Mouse (Mus musculus): ENCODE results near the gene Alox12.

Alox12 gene

DNA sequence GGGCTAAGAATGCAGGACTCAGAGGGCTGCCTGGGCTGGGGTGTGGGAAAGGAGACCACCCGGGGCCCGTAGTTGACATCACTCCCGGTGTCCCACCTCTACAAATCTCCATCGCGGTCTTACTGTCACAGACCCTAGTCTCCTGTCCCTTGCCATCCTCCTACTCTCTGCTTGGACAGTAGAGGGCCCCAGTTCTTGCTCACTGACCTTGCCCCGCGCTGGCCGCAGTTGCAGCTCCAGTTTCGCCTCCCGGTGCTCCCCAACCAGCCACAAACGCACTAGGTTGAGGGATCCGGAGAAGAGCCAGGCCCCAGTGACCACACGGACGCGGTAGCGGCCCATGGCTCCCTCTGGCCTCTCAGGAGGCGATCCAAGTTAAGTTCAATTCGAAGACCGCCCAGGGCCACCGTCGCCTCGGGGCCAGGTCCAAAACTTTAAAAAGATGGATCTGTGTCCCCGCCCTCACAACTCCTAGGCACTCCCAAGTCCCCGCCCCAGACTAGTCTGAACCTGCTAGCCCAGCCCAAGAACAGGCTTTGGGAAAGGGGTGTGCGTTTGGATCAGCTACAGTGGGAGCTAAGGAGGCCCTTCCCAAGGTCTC lies at the start of gene Alox12:
Gene Alox12 (minus strand): TSS at position 423 of the 601 bp plus-strand sequence.
- no peak for DNase-seq

DNA sequence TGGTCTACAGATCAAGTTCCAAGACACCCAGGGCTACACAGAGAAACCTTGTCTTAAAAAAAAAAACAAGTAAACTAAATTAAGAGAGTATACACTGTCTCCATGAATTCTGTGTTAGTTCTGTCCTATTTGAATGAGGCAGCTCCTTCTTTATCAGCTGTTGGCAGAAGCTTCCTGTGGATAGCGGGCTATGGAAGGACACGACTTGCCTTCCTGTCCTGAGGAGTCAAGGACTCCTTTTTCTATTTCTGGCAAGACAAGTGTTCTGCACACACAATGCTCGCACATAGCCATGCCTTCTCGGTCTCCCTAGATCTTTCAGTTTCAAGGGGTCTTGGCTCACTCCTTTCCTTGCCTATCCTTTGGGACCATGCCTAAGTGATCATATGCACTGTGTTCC lies 47.1 kb upstream of the Alox12 start:
- DNase-seq = no peak

DNA sequence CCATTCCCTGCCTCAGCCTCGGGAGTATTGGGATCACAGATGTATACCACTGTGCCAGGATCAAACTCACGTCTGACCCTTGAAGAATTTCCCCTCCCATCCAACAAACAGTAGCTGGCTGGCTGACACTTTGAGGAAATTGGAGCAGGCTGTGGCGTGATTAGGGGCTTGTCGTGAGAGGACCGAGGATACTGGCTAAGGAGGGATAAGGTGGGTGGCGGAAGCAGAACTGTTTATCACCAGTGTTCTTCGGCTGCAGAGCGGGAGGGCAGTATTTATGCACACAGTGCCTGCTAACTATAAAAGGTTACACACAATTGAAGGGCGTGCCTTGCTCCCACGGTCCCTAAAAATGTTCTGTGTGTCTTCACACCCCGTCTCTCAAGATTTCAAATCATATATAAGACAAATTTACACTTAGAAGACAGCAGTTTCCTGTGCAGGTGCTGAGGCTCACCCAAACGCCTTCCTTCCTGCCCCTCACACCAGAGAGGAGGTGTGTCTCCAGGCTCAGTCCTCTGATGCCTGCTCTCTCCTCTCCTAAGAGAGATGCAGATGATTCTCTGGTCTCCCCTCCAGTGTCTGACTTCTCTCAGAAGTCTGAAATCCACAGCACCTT lies 42.8 kb upstream of the Alox12 start:
- DNase-seq = no peak

GRCm38 (mm10) chr11:70297405-70297804 lies 42.3 kb upstream of the Alox12 start:
- DNase-seq = no peak

- DNase-seq = peak; percentile 10
Measured at GRCm38 (mm10) chr11:70293881-70294280, 38.7 kb upstream of the Alox12 start.

GRCm38 (mm10) chr11:70291235-70291634 lies 36.1 kb upstream of the Alox12 start:
- DNase-seq = no peak

GRCm38 (mm10) chr11:70289236-70289635 lies 34.1 kb upstream of the Alox12 start:
- DNase-seq = peak; percentile 5

DNA sequence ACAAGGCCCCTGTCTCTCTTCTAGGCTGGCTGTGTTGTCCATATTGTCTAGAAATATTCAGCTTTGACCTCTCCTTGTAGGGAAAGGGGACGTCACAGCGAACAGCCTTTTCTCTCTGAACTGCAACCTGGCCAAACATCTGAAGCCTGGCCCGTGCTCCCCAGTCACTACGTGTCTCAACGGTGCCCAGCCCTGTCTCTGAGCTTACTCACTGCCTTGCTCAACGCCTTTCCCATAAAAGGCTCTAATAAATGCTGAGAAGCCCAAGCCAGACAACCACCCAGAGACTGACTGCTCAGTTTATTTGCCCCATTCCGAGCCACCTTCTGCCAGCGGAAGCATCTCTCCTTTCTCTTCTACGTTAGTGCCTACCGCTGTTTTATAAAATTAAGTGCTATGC lies 32.9 kb upstream of the Alox12 start:
- no peak for DNase-seq

GRCm38 (mm10) chr11:70285686-70286085 lies 30.5 kb upstream of the Alox12 start:
- no peak for DNase-seq

GRCm38 (mm10) chr11:70284757-70285156 lies 29.6 kb upstream of the Alox12 start:
- DNase-seq = no peak

- DNase-seq = no peak
Measured at GRCm38 (mm10) chr11:70283666-70284065, 28.5 kb upstream of the Alox12 start.

- no peak for DNase-seq
Measured at GRCm38 (mm10) chr11:70280441-70280840, 25.3 kb upstream of the Alox12 start.

- DNase-seq = no peak
Measured at GRCm38 (mm10) chr11:70278961-70279360, 23.8 kb upstream of the Alox12 start.

DNA sequence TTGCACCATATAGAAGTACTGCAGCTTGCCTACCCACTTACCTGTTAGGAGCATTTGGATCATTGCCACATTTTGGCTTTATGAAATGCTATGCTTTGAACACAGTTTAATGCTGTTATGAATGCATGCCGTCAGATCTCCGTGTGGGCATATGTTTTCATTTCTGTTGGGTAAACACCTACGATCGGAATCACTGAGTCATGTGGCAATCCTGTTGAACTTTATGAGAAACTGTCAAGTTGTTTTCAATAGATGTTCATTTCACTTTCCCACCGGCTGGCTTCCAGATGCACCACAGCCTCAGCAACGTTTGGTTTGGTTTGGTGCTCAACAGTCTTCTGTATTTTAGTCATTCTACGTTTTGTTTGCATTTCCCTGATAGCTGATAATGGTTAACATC lies 16.5 kb upstream of the Alox12 start:
- DNase-seq = no peak

DNA sequence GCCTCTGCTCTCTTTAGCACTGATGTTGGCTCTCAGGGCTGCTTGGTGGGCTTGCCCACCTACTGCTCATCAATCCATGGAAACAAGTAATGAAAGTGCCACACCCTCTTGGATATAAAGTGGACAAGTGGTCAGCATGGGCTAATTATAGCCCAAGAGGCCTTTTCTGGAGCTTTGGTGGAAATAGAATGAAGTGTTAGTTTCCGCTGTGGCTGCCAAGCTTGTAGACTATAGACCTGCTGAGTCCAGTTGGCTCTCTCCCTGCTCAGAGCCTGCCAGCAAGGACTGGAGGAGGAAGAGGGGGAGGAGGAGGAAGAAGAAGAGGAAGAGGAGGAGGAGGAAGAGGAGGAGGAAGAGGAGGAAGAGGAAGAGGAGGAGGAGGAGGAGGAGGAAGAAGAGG lies 11.3 kb upstream of the Alox12 start:
- no peak for DNase-seq

DNA sequence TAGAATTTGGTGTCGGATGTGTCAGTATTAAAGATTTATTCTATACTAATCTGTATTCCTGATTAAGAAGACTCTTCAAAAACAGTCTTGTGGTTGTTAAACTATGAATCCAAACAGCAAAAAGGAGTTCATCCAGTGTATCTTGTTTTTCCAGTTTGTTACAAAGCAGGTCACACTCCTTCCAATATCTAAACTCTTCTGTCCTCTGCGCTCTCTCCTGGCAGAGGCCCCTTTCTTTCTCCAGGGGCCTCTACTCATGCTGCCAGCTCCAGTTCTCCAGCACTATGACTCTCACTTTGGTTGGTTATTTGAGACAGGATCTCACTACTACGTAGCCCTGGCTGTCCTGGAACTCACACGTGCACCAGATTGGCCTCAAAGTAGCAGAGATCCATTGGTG lies 10.7 kb upstream of the Alox12 start:
- DNase-seq = no peak

- DNase-seq = no peak
Measured at GRCm38 (mm10) chr11:70265252-70265651, 10.1 kb upstream of the Alox12 start.

GRCm38 (mm10) chr11:70259035-70259434 lies 3.9 kb upstream of the Alox12 start:
- no peak for DNase-seq

DNA sequence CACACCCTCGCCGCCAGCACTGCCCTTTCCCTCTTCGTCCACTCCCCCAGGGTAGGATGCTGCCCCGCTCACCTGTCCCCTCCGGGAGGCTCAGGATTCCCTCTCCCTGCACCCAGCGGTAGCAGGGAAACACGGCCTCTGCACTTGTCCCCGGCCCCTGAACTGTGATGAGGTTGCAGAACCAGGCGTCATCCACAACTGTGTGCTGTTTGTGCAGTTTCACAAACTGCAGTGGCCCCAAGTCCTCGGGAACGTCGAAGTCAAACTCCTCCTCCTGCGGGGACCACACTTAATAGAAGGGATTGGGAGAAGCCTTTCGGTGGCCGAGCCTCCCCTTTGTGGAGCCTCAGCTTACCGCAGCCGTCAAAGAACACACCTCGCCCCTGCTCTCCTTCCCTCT lies 816 bp downstream of the Alox12 start:
- no peak for DNase-seq

DNA sequence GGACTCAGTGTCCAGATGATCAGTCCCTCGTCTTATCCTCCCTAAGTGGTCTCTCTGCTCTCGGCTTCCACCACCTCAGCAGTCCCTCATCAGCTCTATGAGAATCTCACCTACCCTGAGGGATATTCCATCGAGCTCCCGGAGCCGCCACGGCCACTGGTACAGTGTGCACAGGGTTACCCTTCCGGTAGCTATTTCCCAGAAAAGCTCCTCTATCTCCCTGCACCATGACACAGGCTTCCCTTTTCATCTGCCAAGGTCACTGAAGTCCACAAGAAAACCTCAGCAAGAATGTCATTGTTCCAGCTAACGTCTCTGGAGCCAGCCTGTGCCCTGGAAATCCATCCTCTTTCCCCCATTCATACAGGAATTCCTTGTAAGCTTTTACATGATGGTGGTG lies 3.3 kb downstream of the Alox12 start:
- DNase-seq = no peak

- no peak for DNase-seq
Measured at GRCm38 (mm10) chr11:70250150-70250549, 5.0 kb downstream of the Alox12 start.

DNA sequence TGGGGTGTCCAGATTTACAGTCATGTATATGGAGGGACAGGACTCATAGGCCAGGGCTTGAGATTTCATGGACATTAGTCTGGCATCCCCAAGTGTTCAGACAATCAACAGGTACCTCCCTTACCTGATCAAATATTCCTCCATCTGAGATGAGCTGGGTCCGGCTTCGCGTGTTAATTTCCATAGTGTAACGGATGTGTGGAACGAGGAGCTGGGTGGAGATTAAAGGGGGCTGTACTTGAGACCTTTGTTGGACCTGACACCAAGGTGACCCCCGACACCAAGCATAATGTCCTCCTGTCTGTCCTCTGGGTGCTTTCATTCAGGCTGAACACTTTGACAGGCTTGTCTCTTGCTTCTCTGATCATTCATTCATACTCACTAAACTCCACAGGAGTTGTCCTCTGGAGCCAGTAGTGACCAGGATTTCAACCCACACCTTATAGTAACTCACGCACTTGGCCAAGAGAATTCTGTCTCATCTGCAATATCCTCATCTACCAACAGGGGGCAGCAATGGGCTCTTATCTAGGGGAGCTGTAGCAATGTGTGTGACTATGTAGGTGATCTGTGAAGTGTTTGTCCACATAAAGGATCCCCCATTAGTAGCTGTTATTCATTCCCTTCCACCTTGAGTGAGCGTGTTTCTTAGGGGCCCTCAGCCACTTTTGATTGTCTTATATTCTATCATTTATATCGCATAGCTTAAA lies 7.9 kb downstream of the Alox12 start:
- DNase-seq = peak; percentile 58

DNA sequence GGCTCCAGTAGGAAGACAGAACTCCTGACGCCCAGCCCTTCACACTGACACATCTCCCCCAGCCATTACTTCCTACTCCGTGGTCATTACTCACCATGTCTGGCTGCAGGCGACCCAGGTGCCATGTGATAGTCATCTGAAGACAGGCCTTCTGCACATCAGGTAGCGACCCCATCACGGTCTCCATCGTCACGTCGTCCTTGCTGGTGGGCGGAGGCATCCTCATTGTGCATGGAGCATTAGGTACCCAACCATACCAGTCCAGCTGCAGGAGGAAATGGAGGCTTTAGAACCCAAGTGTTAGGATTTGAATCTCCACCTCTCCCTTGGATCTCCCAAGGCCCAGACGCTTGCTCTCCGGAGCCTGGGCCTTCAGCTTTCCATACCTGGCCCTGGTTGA lies 12.6 kb downstream of the Alox12 start:
- no peak for DNase-seq

DNA sequence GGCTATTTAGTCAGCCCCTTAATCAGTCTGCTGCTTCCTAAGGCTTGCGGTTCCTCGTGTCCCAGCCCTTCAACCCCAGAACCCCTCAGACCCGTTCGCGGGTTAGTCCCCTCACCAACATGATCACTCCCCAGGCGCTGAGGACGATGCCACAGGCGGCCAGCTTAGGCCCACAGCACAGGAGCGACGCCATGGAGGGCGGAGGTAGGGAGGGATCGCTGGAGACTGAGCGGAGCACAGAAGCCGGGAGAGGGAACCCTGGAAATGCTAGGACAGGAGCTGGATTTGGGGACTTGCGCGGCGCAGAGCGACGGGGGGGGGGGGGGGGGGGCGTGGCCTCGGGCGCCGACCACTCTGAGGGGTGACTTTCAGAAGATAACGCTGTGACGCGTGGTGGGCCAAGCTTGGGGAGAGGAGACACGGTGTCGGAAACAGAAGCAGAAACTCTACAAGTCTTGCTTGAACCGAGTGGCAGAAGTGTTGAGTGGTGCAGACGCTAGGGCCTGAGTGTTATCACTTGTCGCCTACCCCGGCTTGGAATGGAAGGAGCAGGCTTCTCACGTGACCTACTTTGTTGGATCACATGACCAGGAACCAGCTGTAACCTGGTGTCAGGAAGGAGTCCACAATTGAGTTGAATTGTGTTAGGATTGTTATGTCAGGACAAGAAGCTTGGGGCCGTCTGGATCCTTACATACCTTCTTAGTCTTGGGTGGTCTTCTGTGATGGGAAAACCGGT lies 15.4 kb downstream of the Alox12 start, which contains the start of the genes Gm21988 and Rnasek:
Gene Gm21988 (minus strand): TSS at position 290 of the 739 bp plus-strand sequence.
Gene Rnasek (minus strand): TSS at position 302 of the 739 bp plus-strand sequence.
- DNase-seq = peak; percentile 70
